Mouse (Mus musculus) liver, postnatal 0 days (tissue): ENCODE measurements around the gene Kcnd1.

ENCODE experiments used
- CTCF ChIP-seq: sonication (generic); IDR thresholded peaks from 2 replicates; pipeline ENCODE4 v1.5.1; 2016; ENCODE audit warnings: antibody characterized with exemption, low read depth
- EP300 ChIP-seq: IDR thresholded peaks from 2 replicates; pipeline ENCODE4 v1.6.1; 2016; ENCODE audit warnings: antibody characterized with exemption, low read depth, mild to moderate bottlenecking

DNA sequence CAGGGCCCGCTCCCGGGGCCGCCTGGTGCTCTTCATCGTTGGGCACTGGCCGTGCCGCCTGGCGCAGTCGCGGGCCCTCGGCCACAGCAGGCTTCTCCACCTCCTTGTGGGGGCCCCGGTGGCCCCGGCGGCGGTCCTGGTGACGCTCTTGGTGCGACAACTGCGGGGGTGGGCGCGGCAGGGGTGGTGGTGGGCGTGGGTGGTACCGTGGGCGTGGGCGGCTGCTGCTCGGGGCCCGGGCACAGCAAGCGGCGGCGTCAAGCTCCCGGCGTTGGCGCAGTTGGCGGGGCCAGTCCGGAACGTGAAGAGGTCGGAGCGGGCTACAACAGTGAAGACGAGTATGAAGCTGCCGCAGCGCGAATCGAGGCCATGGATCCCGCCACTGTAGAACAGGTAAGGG is 20.2 kb downstream of the Kcnd1 start:
- TF ChIP-seq CTCF, result no peak
- TF ChIP-seq EP300, result no peak
